Mouse (Mus musculus): ENCODE results near the gene Uqcr10.

GRCm38 (mm10) chr11:4740785-4741184 lies 36.6 kb upstream of the Uqcr10 start:
- no peak for TF ChIP-seq CTCF (IDR thresholded peaks at IDR 0.05; ENCODE audit: insufficient read depth, low read length)
- no peak for TF ChIP-seq POLR2A (IDR thresholded peaks at IDR 0.05; ENCODE audit: borderline replicate concordance, extremely low read depth, low read depth, low read length)
